Mouse (Mus musculus): ENCODE data around the gene Mybpc2. TPM values are rescaled to one million over a fixed set of nuclear protein-coding genes. Genes with fewer than 3 reads are reported as not detected.

The Mybpc2 gene
- total and polyA plus RNA-seq, 2 experiments from 2014 or later = 0.29 to 0.33 TPM

DNA sequence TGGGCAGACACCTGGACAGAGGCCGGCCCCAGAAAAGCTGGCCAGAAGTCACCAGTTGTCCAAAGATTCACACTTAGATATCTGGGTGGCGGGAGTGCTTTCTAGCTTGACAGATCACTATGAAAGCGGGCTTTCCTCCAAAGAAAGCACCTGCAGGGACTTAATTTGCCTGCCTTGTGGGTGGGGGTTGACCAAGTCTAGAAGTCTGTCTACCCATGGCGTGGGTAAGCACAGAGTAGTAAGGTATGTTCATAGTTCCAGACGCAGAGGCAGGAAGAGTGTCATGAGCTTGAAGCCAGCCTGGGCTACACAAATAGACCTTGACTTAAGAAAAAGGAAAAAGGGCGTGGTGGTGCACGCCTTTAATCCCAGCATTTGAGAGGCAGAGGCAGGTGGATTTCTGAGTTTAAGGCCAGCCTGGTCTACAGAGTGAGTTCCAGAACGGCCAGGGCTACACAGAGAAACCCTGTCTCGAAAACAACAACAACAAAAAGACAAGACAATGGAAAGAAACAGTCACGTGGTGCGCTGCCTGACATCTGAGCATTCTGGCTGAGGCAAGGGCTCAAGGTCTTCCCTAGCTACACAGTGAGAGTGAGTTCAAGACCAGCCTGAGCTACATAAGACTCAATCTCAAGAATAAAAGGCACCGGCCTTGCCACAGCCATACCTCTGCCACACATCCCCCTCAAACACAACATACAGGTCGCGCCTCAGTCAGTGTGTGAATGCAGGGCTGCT lies 2.1 kb upstream of the Mybpc2 start:
- no peak for ATAC-seq
- 90% methylated on average over 14 of the region's 14 CpGs for WGBS
- Histone ChIP-seq H3K36me3 (ENCODE audit: insufficient read depth) (no peaks in the 10 kb centered on the region), H3K4me1 (ENCODE audit: insufficient read depth) (0 out of 2 replicates have a peak, but pooled peaks cover 3% of the 10 kb centered on the region), H3K4me3 (ENCODE audit: low read depth, low read length) (no peak overlapping the region), H3K27me3 (ENCODE audit: insufficient read depth, low read length) (no peaks in the 10 kb centered on the region), H3K9me3 (ENCODE audit: low read length) (no peaks in the 10 kb centered on the region), H3K27ac (ENCODE audit: low read depth, low read length) (no peak overlapping the region), H3K9ac (no peak overlapping the region), H3K4me2 (ENCODE audit: low read depth) (no peak overlapping the region)
- no peak for TF ChIP-seq CTCF (IDR thresholded peaks at IDR 0.05; ENCODE audit: low read depth)
- no peak for DNase-seq

DNA sequence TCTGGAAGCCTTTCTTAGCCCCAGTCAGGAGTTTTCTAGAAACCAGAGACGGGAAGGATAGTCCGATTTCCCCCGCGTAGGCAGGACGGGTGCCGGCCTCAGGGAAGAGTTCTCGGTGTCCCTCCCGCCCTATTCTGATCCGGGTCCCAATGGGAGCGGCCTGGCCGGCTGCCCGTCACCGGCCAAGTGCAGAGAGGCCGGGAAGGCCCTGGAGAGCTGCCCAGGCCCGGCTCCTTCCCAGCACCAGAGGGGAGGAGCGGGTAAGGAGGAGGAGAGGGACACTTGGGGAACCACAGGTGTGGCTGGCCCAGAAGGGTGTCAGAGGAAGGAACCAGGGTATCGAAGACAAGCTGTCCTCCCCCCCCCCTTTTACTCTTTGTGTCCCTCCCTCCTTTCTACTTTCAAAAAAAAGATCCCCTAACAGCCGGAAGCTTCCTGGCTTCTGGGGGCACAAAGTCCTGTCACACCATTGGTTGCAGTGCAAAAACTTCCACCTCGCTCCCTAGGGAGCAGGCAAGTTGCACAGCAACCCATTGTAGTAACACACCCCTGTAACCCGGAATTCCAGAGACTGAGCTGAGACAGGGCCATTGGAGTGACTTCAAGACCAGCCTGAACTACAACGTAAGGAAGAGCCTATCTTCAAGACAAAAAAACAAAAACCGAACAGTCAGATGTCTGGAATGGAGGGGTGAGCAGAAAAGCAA lies 823 bp upstream of the Mybpc2 start:
- H3K9ac ChIP-seq = no peak overlapping the region
- no peak overlapping the region for H3K27ac ChIP-seq (ENCODE audit: low read depth, low read length)
- no peak for TF ChIP-seq CTCF (IDR thresholded peaks at IDR 0.05; ENCODE audit: low read depth)

DNA sequence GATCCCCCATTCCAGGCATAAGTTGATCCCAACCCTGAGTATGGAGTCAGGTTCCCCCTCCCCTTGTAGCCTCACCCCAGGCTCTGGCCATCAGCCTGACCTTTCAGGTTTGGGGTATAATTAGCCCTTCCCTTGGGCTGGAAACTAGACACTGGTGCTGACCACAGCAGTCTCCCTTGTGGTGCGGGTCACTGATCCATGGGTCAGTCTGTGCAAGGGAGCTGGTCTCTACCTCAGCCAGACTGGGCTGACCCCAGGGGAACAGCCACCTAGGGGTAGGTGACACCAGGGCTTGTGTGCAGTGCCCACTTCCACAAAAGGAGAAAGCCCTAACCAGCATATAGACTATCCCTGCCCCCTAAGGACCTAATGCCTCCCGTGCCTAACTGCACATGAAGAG lies 1.4 kb downstream of the Mybpc2 start:
- no peak overlapping the region for H3K4me2 ChIP-seq (ENCODE audit: low read depth)
- ATAC-seq (no peak), DNase-seq (no peak)
- H3K9ac ChIP-seq = no peak overlapping the region
- H3K36me3 ChIP-seq (ENCODE audit: insufficient read depth) = no peaks in the 10 kb centered on the region
- 80% methylated on average over 2 of the region's 2 CpGs for WGBS
- no peak overlapping the region for H3K27ac ChIP-seq (ENCODE audit: low read depth, low read length)
- no peaks in the 10 kb centered on the region for H3K9me3 ChIP-seq (ENCODE audit: low read length)
- H3K4me3 ChIP-seq (ENCODE audit: low read depth, low read length) = no peak overlapping the region
- TF ChIP-seq CTCF (IDR thresholded peaks at IDR 0.05; ENCODE audit: low read depth) = no peak
- 0 out of 2 replicates have a peak, but pooled peaks cover 3% of the 10 kb centered on the region for H3K4me1 ChIP-seq (ENCODE audit: insufficient read depth)
- no peaks in the 10 kb centered on the region for H3K27me3 ChIP-seq (ENCODE audit: insufficient read depth, low read length)

More for the DNA sequence above, 823 bp upstream of the Mybpc2 start:
- ATAC-seq (no peak), DNase-seq (peak; percentile 26)
- Histone ChIP-seq H3K4me1 (ENCODE audit: insufficient read depth) (0 out of 2 replicates have a peak, but pooled peaks cover 3% of the 10 kb centered on the region), H3K9me3 (ENCODE audit: low read length) (no peaks in the 10 kb centered on the region), H3K27me3 (ENCODE audit: insufficient read depth, low read length) (no peaks in the 10 kb centered on the region), H3K4me3 (ENCODE audit: low read depth, low read length) (0 out of 2 replicates have a peak overlapping the region, but pooled peaks have one; percentile 3), H3K36me3 (ENCODE audit: insufficient read depth) (no peaks in the 10 kb centered on the region), H3K4me2 (ENCODE audit: low read depth) (peak overlapping the region; percentile 26)
- WGBS = 13% methylated on average over 22 of the region's 22 CpGs

DNA sequence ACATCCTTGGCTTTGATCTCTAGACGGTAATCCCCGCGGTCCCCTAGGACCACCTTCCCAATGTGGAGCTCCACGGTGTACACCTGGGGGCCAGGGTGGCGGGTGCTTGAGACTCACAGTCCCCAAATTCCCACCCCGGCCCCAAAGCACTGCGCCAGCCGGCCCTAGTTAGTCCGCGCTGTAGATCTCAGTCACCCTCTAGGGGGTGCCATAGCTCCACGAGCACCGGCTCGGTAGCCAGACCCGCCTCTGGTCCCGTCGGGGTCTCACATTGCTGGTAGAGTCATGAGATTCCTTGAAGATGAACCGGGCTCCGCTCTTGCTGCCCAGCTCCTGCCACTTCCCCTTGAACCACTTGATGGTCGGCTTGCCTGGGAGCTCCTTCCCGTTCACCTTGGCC lies 2.7 kb downstream of the Mybpc2 start:
- WGBS = 4% methylated on average over 20 of the region's 20 CpGs
- DNase-seq (peak; percentile 67), ATAC-seq (peak; percentile 74; the same call in 1 of the 2 replicates)
- Histone ChIP-seq H3K36me3 (ENCODE audit: insufficient read depth) (no peaks in the 10 kb centered on the region), H3K4me1 (ENCODE audit: insufficient read depth) (no peaks in the 10 kb centered on the region), H3K9me3 (ENCODE audit: low read length) (no peaks in the 10 kb centered on the region), H3K4me3 (ENCODE audit: low read depth, low read length) (no peak overlapping the region), H3K9ac (no peak overlapping the region), H3K4me2 (ENCODE audit: low read depth) (peak overlapping the region; percentile 24; the same call in 1 of the 2 replicates), H3K27me3 (ENCODE audit: insufficient read depth, low read length) (no peaks in the 10 kb centered on the region), H3K27ac (ENCODE audit: low read depth, low read length) (no peak overlapping the region)
- peak; percentile 75 for TF ChIP-seq CTCF (IDR thresholded peaks at IDR 0.05; ENCODE audit: low read depth)

DNA sequence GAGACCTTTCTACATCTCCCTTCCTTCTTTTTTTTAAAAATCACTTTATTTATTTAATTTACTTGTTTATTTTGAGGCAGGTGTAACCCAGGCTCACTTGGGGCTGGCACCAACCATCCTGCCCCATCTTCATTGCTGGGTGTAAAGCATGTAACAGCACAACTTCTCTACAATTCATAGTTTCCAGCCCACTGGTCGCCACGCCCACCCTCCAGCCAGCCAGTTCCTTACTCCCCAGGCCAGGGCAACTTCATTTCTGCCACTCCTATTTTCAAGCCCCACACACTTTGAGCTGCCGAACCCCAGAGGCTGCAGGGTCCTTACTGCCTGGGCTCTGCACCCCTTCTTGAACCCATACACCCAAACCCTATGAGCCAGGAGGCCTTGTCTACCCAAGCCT lies 3.5 kb downstream of the Mybpc2 start:
- 78% methylated on average over 3 of the region's 3 CpGs for WGBS
- Histone ChIP-seq H3K27me3 (ENCODE audit: insufficient read depth, low read length) (no peaks in the 10 kb centered on the region), H3K4me2 (ENCODE audit: low read depth) (no peak overlapping the region), H3K36me3 (ENCODE audit: insufficient read depth) (no peaks in the 10 kb centered on the region), H3K4me1 (ENCODE audit: insufficient read depth) (no peaks in the 10 kb centered on the region), H3K9me3 (ENCODE audit: low read length) (no peaks in the 10 kb centered on the region), H3K27ac (ENCODE audit: low read depth, low read length) (no peak overlapping the region), H3K4me3 (ENCODE audit: low read depth, low read length) (no peak overlapping the region), H3K9ac (no peak overlapping the region)
- no peak for ATAC-seq
- no peak for DNase-seq
- no peak for TF ChIP-seq CTCF (IDR thresholded peaks at IDR 0.05; ENCODE audit: low read depth)

DNA sequence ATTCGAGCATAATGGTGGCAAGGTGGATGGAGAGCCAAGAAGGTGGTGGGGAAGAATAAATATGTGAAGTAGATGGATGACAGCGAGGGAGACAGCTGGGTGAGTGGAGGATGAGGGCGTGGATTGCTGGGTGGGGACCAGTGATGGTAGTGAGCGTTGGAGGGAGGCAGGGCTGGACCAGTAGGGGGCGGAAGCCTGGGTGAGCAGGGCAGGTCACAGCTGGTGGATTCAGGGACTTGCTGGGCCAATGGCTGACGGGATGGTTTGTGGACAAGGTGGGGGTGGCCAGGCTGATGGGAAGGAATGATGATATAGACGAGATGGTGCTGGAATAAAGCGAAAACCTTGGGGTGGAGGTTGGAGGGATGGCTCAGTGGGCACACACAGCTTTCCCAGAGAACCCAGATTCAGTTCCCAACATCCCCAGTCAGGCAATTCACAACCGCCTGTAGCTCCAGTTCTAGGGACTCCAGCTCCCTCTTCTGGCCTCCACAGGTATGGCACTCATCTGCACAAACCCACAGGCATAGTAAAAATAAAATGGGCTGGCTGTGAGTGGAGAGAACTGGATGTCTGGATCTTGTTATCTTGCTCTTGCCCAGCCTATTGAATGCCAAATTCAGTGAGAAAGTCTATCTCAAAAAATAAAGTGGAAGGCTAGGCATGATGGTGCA lies 5.1 kb downstream of the Mybpc2 start:
- H3K27ac ChIP-seq (ENCODE audit: low read depth, low read length) = no peak overlapping the region
- ATAC-seq = no peak
- peak; percentile 6; the same call in 1 of the 2 replicates for TF ChIP-seq CTCF (IDR thresholded peaks at IDR 0.05; ENCODE audit: low read depth)
- H3K9me3 ChIP-seq (ENCODE audit: low read length) = no peaks in the 10 kb centered on the region
- no peak overlapping the region for H3K4me2 ChIP-seq (ENCODE audit: low read depth)
- no peaks in the 10 kb centered on the region for H3K36me3 ChIP-seq (ENCODE audit: insufficient read depth)
- no peak overlapping the region for H3K4me3 ChIP-seq (ENCODE audit: low read depth, low read length)
- no peaks in the 10 kb centered on the region; the same call in 1 of the 2 replicates for H3K27me3 ChIP-seq (ENCODE audit: insufficient read depth, low read length)
- no peak for DNase-seq
- H3K9ac ChIP-seq = no peak overlapping the region
- H3K4me1 ChIP-seq (ENCODE audit: insufficient read depth) = no peaks in the 10 kb centered on the region
- 79% methylated on average over 9 of the region's 9 CpGs for WGBS

All from forebrain, postnatal 0 days (tissue).